Mouse (Mus musculus): ENCODE measurements around the gene Sat2. TPM values are rescaled to one million over a fixed set of nuclear protein-coding genes. Genes with fewer than 3 reads are reported as not detected.

Gene Sat2
- polyA plus RNA-seq, 1 experiment from 2014 or later = 16.2 TPM

- H3K4me2 ChIP-seq = no peak overlapping the region
- no peak overlapping the region for H3K9ac ChIP-seq
- no peak for ATAC-seq (ENCODE audit: insufficient number of reproducible peaks, low FRiP score, low TSS enrichment, low read depth)
- peaks cover 37% of the 10 kb centered on the region for H3K4me1 ChIP-seq
- no peak overlapping the region for H3K27ac ChIP-seq
- H3K4me3 ChIP-seq = no peak overlapping the region
- H3K9me3 ChIP-seq = no peaks in the 10 kb centered on the region
- no peaks in the 10 kb centered on the region for H3K27me3 ChIP-seq
- peaks cover 78% of the 10 kb centered on the region for H3K36me3 ChIP-seq
- 68% methylated on average over 5 of the region's 5 CpGs for WGBS
Observed at GRCm38 (mm10) chr11:69653399-69653798, 31.6 kb downstream of the Sat2 start.

GRCm38 (mm10) chr11:69654760-69655159, 32.9 kb downstream of the Sat2 start:
- H3K27me3 ChIP-seq = no peaks in the 10 kb centered on the region
- no peak overlapping the region for H3K9ac ChIP-seq
- 29% methylated on average over 9 of the region's 9 CpGs for WGBS
- no peak overlapping the region for H3K4me3 ChIP-seq
- no peaks in the 10 kb centered on the region for H3K9me3 ChIP-seq
- peak overlapping the region; percentile 77 for H3K27ac ChIP-seq
- H3K36me3 ChIP-seq = peaks cover 77% of the 10 kb centered on the region
- H3K4me1 ChIP-seq = peaks cover 37% of the 10 kb centered on the region
- ATAC-seq (ENCODE audit: insufficient number of reproducible peaks, low FRiP score, low TSS enrichment, low read depth) = no peak
- no peak overlapping the region for H3K4me2 ChIP-seq

- Histone ChIP-seq H3K27me3 (no peaks in the 10 kb centered on the region), H3K36me3 (peaks cover 70% of the 10 kb centered on the region), H3K4me2 (peak within 1 kb of the TSS; percentile 19), H3K9me3 (no peaks in the 10 kb centered on the region), H3K4me1 (peaks cover 37% of the 10 kb centered on the region), H3K4me3 (no peak within 1 kb of the TSS), H3K27ac (peak within 1 kb of the TSS; percentile 77), H3K9ac (0 out of 2 replicates have a peak within 1 kb of the TSS, but pooled peaks have one; percentile 21)
- 19% methylated on average over 34 of the region's 34 CpGs for WGBS
- peak; percentile 31; the same call in 1 of the 2 replicates for ATAC-seq (ENCODE audit: insufficient number of reproducible peaks, low FRiP score, low TSS enrichment, low read depth)
Observed at GRCm38 (mm10) chr11:69655264-69656064, 33.6 kb downstream of the Sat2 start, which contains the start of gene Sox15. TSS of gene Sox15 (plus strand) at chr11:69655314.

DNA sequence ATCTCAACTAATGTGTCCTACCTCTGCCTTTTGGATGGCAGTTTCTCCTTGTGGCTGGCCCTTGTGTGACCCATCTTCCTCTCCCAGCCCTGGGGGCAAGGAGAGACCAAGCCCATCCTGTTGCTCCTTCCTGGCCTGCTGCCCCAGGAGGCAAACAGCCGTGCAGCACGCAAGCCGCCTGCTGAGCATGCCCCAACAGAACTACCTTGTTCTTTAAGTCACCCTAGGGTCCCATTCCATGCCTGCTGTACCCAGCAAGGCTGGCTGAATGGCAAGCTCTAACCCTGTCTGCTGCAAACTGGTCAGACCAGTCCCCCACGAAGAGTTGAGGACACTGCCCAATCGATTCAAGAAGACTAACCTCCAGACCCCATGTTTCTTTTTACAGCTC, 34.2 kb downstream of the Sat2 start:
- Histone ChIP-seq H3K9me3 (no peaks in the 10 kb centered on the region), H3K36me3 (peaks cover 64% of the 10 kb centered on the region), H3K27me3 (no peaks in the 10 kb centered on the region), H3K27ac (peak overlapping the region; percentile 77), H3K9ac (no peak overlapping the region), H3K4me1 (peaks cover 37% of the 10 kb centered on the region), H3K4me2 (peak overlapping the region; percentile 19), H3K4me3 (no peak overlapping the region)
- 71% methylated on average over 5 of the region's 5 CpGs for WGBS
- no peak for ATAC-seq (ENCODE audit: insufficient number of reproducible peaks, low FRiP score, low TSS enrichment, low read depth)

GRCm38 (mm10) chr11:69656617-69657461, 35.0 kb downstream of the Sat2 start:
- Histone ChIP-seq H3K9me3 (no peaks in the 10 kb centered on the region), H3K4me2 (peak overlapping the region; percentile 19; the same call in 1 of the 2 replicates), H3K27ac (peak overlapping the region; percentile 77), H3K9ac (no peak overlapping the region), H3K36me3 (peaks cover 56% of the 10 kb centered on the region), H3K4me3 (no peak overlapping the region), H3K27me3 (no peaks in the 10 kb centered on the region), H3K4me1 (peaks cover 45% of the 10 kb centered on the region)
- no peak for ATAC-seq (ENCODE audit: insufficient number of reproducible peaks, low FRiP score, low TSS enrichment, low read depth)
- 65% methylated on average over 10 of the region's 10 CpGs for WGBS

- H3K4me2 ChIP-seq = no peak overlapping the region
- H3K9me3 ChIP-seq = no peaks in the 10 kb centered on the region
- peaks cover 50% of the 10 kb centered on the region for H3K36me3 ChIP-seq
- no peak overlapping the region for H3K9ac ChIP-seq
- no peak overlapping the region for H3K27ac ChIP-seq
- H3K4me1 ChIP-seq = peaks cover 46% of the 10 kb centered on the region
- ATAC-seq (ENCODE audit: insufficient number of reproducible peaks, low FRiP score, low TSS enrichment, low read depth) = no peak
- no peak overlapping the region for H3K4me3 ChIP-seq
- 82% methylated on average over 15 of the region's 15 CpGs for WGBS
- H3K27me3 ChIP-seq = no peaks in the 10 kb centered on the region
Observed at GRCm38 (mm10) chr11:69657462-69657881, 35.6 kb downstream of the Sat2 start.

GRCm38 (mm10) chr11:69661221-69661881, 39.5 kb downstream of the Sat2 start:
- Histone ChIP-seq H3K27me3 (no peaks in the 10 kb centered on the region), H3K4me3 (peak overlapping the region; percentile 59), H3K9me3 (no peaks in the 10 kb centered on the region), H3K36me3 (peaks cover 60% of the 10 kb centered on the region), H3K27ac (peak overlapping the region; percentile 97), H3K4me1 (peaks cover 33% of the 10 kb centered on the region), H3K9ac (peak overlapping the region; percentile 51; the same call in 1 of the 2 replicates), H3K4me2 (peak overlapping the region; percentile 58)
- 75% methylated on average over 3 of the region's 3 CpGs for WGBS
- no peak for ATAC-seq (ENCODE audit: insufficient number of reproducible peaks, low FRiP score, low TSS enrichment, low read depth)

GRCm38 (mm10) chr11:69662213-69662966, 40.6 kb downstream of the Sat2 start, which contains the start of gene Mpdu1:
TSS of gene Mpdu1 (minus strand) at chr11:69662642.
- peaks cover 56% of the 10 kb centered on the region for H3K36me3 ChIP-seq
- H3K4me2 ChIP-seq = peak within 1 kb of the TSS; percentile 58
- H3K9ac ChIP-seq = peak within 1 kb of the TSS; percentile 51
- H3K27ac ChIP-seq = peak within 1 kb of the TSS; percentile 97
- H3K27me3 ChIP-seq = no peaks in the 10 kb centered on the region
- H3K9me3 ChIP-seq = no peaks in the 10 kb centered on the region
- peak within 1 kb of the TSS; percentile 59 for H3K4me3 ChIP-seq
- ATAC-seq (ENCODE audit: insufficient number of reproducible peaks, low FRiP score, low TSS enrichment, low read depth) = peak; percentile 94
- WGBS = under 1% methylated on average over 48 of the region's 48 CpGs
- peaks cover 22% of the 10 kb centered on the region for H3K4me1 ChIP-seq

GRCm38 (mm10) chr11:69662967-69663671, 41.3 kb downstream of the Sat2 start:
- Histone ChIP-seq H3K4me1 (peaks cover 15% of the 10 kb centered on the region), H3K4me2 (peak overlapping the region; percentile 58), H3K9me3 (no peaks in the 10 kb centered on the region), H3K9ac (peak overlapping the region; percentile 42; the same call in 1 of the 2 replicates), H3K36me3 (peaks cover 56% of the 10 kb centered on the region), H3K27me3 (no peaks in the 10 kb centered on the region), H3K4me3 (peak overlapping the region; percentile 59), H3K27ac (peak overlapping the region; percentile 97)
- WGBS = 68% methylated on average over 13 of the region's 13 CpGs
- no peak for ATAC-seq (ENCODE audit: insufficient number of reproducible peaks, low FRiP score, low TSS enrichment, low read depth)

DNA sequence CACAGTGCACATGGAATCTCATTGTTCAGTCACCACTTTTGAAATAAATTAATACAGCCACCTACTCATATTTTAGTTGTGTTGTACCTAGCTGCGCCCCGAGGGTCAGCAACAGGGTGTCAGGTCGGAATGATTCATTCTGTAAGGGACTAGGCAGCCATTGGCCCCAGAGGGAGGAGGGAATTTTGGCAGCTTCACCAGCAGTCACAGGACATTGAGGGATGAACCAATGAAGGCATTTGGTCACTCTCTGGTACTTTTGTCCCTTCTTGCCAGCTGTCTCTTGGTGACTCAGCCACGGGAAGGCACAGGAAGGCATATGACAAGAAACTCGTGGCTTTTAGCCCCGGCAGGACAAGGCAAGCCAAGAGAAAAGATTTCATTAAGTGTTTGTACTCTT, 42.0 kb downstream of the Sat2 start:
- Histone ChIP-seq H3K9ac (no peak overlapping the region), H3K4me1 (peaks cover 18% of the 10 kb centered on the region), H3K9me3 (no peaks in the 10 kb centered on the region), H3K27ac (peak overlapping the region; percentile 97; the same call in 1 of the 2 replicates), H3K4me3 (no peak overlapping the region), H3K4me2 (no peak overlapping the region), H3K27me3 (no peaks in the 10 kb centered on the region), H3K36me3 (peaks cover 56% of the 10 kb centered on the region)
- WGBS = 80% methylated on average over 6 of the region's 6 CpGs
- ATAC-seq (ENCODE audit: insufficient number of reproducible peaks, low FRiP score, low TSS enrichment, low read depth) = no peak

Data from limb, embryonic 15.5 days (tissue).